Mouse (Mus musculus) left cerebral cortex, adult 6 months (tissue): ENCODE data around the gene Pnkd. TPM values are rescaled to one million over a fixed set of nuclear protein-coding genes. Genes with fewer than 3 reads are reported as not detected.

Experiments used
- long read RNA-seq, 2 experiments: library from polyadenylated mRNA; unstranded; transcript quantifications; one replicate each; pipeline ENCODE4 v2.0.0; 2019 to 2020
- polyA plus RNA-seq: library from polyadenylated mRNA; unstranded; fragments of <200 nt; fragmentation: Nextera tagmentation; gene quantifications from 2 replicates; pipeline ENCODE4 v1.2.3, GENCODE M21; 2021

The Pnkd gene
- 214 and 279 TPM in 2 replicates for polyA plus RNA-seq
- long read RNA-seq, experiment 1, transcript Pnkd-201 (10 exons, 2,937 nt): major isoform, 262 of 424 reads
- long read RNA-seq, experiment 1, transcript Pnkd-204 (3 exons, 740 nt): minor isoform, 15 of 424 reads
- long read RNA-seq, experiment 1, transcript Pnkd-202 (9 exons, 2,859 nt): minor isoform, 76 of 424 reads
- long read RNA-seq, experiment 1, partial matches to known transcripts: 49 of 424 reads
- long read RNA-seq, experiment 1, other reads (novel, unspliced or antisense): 18 of 424 reads
- long read RNA-seq, experiment 2, transcript Pnkd-204 (3 exons, 740 nt): major isoform, 115 of 159 reads
- long read RNA-seq, experiment 2, transcript Pnkd-201 (10 exons, 2,937 nt): minor isoform, 8 of 159 reads
- long read RNA-seq, experiment 2, partial matches to known transcripts: 26 of 159 reads
- long read RNA-seq, experiment 2, other reads (novel, unspliced or antisense): 6 of 159 reads

GRCm38 (mm10) chr1:74284543-74285160 is at the start of gene Pnkd, which contains the start of gene Aamp:
Pnkd (plus strand) TSS chr1:74284930.
Aamp (minus strand) TSS chr1:74284738.

GRCm38 (mm10) chr1:74235938-74236589 is 48.7 kb upstream of the Pnkd start, which contains the start of gene Arpc2:
Arpc2 (plus strand) TSS chr1:74236084.

GRCm38 (mm10) chr1:74278538-74278937 is 6.2 kb upstream of the Pnkd start, which contains the start of gene Gpbar1:
Gpbar1 (plus strand) TSS chr1:74278550.

GRCm38 (mm10) chr1:74305522-74305921 is 20.8 kb downstream of the Pnkd start, which contains the start of gene Tmbim1:
Tmbim1 (minus strand) TSS chr1:74305622.

GRCm38 (mm10) chr1:74361812-74362211 is 77.1 kb downstream of the Pnkd start, which contains the start of gene Catip:
Catip (plus strand) TSS chr1:74362108.

GRCm38 (mm10) chr1:74374980-74375379 is 90.2 kb downstream of the Pnkd start, which contains the start of gene Slc11a1:
Slc11a1 (plus strand) TSS chr1:74375195.

GRCm38 (mm10) chr1:74390924-74391748 is 106.4 kb downstream of the Pnkd start, which contains the start of gene Ctdsp1:
Ctdsp1 (plus strand) TSS chr1:74391509.

Other genes starting within 250 kb of the Pnkd start
- gene Tns1, start 160.5 kb upstream of the Pnkd start, polyA plus RNA-seq: 8.0 and 15.0 TPM in 2 replicates
- gene Rufy4, start 159.4 kb upstream of the Pnkd start, polyA plus RNA-seq: not detected in 2 replicates
- gene Cxcr2, start 130.9 kb upstream of the Pnkd start, polyA plus RNA-seq: not detected in 2 replicates
- gene Cxcr1, start 90.3 kb upstream of the Pnkd start, polyA plus RNA-seq: not detected in 2 replicates
- 140 and 213 TPM in 2 replicates for gene Arpc2, start 48.8 kb upstream of the Pnkd start, polyA plus RNA-seq
- not detected in 2 replicates for gene Gpbar1, start 6.4 kb upstream of the Pnkd start, polyA plus RNA-seq
- 211 and 254 TPM in 2 replicates for gene Aamp, start 192 bp upstream of the Pnkd start, polyA plus RNA-seq
- 28.0 and 40.1 TPM in 2 replicates for gene Tmbim1, start 20.7 kb downstream of the Pnkd start, polyA plus RNA-seq
- gene Catip, start 77.2 kb downstream of the Pnkd start, polyA plus RNA-seq: 0.73 and 0.80 TPM in 2 replicates
- gene Slc11a1, start 90.3 kb downstream of the Pnkd start, polyA plus RNA-seq: 1.5 and 2.1 TPM in 2 replicates
- gene Ctdsp1, start 106.6 kb downstream of the Pnkd start, polyA plus RNA-seq: 4.5 and 7.5 TPM in 2 replicates
- gene Vil1, start 124.4 kb downstream of the Pnkd start, polyA plus RNA-seq: 0.20 and 0.38 TPM in 2 replicates
- 18.9 and 20.1 TPM in 2 replicates for gene Cnot9, start 221.1 kb downstream of the Pnkd start, polyA plus RNA-seq